Mouse (Mus musculus): ENCODE results near the gene Arhgap23.
A peak's percentile ranks its signal among the peaks of the same experiment; 100 is the strongest.

- peak; percentile 51; the same call in 1 of the 2 replicates for TF ChIP-seq RCOR1 (conservative IDR thresholded peaks at IDR 0.05; ENCODE audit: low read depth, low read length)
- peak; percentile 81 for TF ChIP-seq MAZ (IDR thresholded peaks at IDR 0.05; ENCODE audit: low read depth, low read length)
- TF ChIP-seq POLR2AphosphoS2 (IDR thresholded peaks at IDR 0.05; ENCODE audit: low read depth, low read length), result no peak
- no peak for TF ChIP-seq CTCF (conservative IDR thresholded peaks at IDR 0.05 in 1 of 2, IDR thresholded peaks at IDR 0.05 in 1 of 2; ENCODE audit: low read depth in 2 of 2, low read length in 2 of 2)
- TF ChIP-seq HCFC1 (IDR thresholded peaks at IDR 0.05; ENCODE audit: low read depth, low read length), result no peak; the same call in 1 of the 2 replicates
- TF ChIP-seq EP300 (IDR thresholded peaks at IDR 0.05; ENCODE audit: low read length), result peak; percentile 70
- TF ChIP-seq ZC3H11A (IDR thresholded peaks at IDR 0.05; ENCODE audit: low read depth, low read length), result no peak
- no peak for TF ChIP-seq ZMIZ1 (IDR thresholded peaks at IDR 0.05; ENCODE audit: low read depth, low read length)
- peak; percentile 58 for TF ChIP-seq MEF2A (IDR thresholded peaks at IDR 0.05; ENCODE audit: borderline replicate concordance, low read depth, low read length)
- no peak for TF ChIP-seq GABPA (IDR thresholded peaks at IDR 0.05; ENCODE audit: insufficient replicate concordance, low read depth, low read length)
- peak; percentile 84 for TF ChIP-seq BHLHE40 (IDR thresholded peaks at IDR 0.05; ENCODE audit: low read depth, low read length)
- no peak for TF ChIP-seq MAX (IDR thresholded peaks at IDR 0.05; ENCODE audit: low read length)
- TF ChIP-seq JUN (IDR thresholded peaks at IDR 0.05; ENCODE audit: insufficient read depth, low read depth, low read length), result peak; percentile 83
Observed at GRCm38 (mm10) chr11:97532950-97533582, 117.7 kb downstream of the Arhgap23 start.
